Mouse (Mus musculus) frontal cortex, postnatal 10 days (tissue): ENCODE measurements around the gene Psme1.
A peak's percentile ranks its signal among the peaks of the same experiment; 100 is the strongest.

ENCODE experiments used
- DNase-seq, 2 experiments: peaks; one replicate each; pipeline ENCODE4 v3.0.0; 2022; ENCODE audit warnings: low spot score in 2 of 2, mixed read lengths in 1 of 2

The Psme1 gene

DNA sequence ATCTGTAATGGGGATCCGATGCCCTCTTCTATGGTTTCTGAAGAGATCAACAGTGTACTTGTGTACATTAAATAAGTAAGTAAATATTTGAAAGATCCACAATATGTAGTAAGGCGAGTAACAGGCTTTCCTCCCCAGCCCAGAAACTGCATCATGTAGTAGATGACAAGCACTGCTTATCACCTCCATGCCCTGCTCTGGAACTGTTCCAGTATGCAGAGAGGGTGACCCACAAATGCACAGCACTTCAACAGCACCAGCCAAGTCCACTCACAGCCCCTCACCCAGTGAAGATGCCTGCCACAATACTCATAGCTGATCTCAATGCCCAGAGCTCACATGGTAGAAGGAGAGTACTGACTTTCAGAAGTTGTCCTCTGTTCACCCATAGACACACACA is 7.3 kb upstream of the Psme1 start:
- no peak for DNase-seq

DNA sequence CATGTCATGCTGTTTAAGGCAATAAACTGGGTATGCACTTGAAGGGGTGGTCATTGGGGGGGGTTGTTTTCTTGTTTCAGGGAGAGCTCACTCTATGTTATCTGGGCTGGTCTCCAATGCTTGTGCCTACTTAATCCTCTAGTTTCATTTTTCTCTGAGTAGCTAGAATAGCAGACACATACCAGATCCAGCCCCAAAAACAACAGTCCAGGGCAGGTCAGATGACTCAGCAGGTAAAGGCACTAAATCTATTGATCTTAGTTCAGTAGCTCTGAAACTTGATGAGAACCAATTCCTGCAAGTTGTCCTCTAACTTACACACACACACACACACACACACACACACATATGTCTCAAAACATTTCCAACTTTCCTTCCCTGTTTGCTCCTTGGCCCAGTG is 6.2 kb upstream of the Psme1 start:
- no peak for DNase-seq

DNA sequence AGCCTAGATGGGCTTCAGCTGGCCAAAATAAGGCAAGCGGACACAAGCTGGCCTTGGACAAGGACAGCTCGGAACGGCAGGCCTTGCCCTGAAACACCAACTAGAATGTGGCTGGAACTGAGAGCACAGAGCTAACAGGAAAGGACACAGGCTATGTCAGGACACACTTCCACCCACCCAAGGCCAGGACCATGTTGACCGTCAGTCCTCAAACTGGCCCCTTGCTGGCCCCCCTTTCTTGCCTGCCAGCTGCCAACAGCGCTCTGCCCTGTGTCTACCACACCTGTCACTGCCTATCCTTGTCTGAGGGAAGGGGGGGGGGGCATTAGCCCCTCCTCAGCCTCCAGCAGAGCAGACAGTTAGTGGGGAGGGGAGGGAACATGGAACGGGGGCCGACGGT is 2.6 kb upstream of the Psme1 start, which contains the start of gene Fitm1:
Gene Fitm1, plus strand, starts transcription at position 316 of the 400 bp plus-strand sequence.
- DNase-seq: no peak

DNA sequence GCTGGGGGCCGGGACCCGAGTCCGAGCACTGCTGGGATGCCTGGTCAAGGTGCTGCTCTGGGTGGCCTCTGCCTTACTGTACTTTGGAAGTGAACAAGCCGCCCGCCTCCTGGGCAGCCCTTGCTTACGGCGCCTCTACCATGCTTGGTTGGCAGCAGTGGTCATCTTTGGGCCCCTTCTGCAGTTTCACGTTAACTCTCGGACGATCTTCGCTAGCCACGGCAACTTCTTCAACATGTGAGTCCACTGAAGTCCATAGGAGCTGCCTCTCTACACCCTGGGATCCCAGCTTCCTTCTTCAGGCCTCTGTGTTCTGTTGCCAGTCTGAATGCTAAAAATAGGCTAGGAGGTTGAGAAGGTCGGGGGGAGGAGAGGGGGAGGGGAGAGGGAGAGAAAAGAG is 2.2 kb upstream of the Psme1 start:
- no peak for DNase-seq

DNA sequence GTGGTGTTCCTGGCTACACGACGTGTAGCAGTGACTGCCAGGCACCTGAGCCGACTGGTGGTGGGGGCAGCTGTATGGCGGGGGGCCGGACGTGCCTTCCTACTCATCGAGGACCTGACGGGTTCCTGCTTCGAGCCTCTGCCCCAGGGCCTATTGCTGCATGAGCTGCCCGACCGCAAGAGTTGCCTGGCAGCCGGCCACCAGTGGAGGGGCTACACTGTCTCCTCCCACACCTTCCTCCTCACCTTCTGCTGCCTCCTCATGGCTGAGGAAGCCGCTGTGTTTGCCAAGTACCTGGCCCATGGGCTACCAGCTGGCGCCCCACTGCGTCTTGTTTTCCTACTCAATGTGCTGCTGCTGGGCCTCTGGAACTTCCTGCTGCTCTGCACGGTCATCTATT is 1.5 kb upstream of the Psme1 start:
- no peak for DNase-seq

DNA sequence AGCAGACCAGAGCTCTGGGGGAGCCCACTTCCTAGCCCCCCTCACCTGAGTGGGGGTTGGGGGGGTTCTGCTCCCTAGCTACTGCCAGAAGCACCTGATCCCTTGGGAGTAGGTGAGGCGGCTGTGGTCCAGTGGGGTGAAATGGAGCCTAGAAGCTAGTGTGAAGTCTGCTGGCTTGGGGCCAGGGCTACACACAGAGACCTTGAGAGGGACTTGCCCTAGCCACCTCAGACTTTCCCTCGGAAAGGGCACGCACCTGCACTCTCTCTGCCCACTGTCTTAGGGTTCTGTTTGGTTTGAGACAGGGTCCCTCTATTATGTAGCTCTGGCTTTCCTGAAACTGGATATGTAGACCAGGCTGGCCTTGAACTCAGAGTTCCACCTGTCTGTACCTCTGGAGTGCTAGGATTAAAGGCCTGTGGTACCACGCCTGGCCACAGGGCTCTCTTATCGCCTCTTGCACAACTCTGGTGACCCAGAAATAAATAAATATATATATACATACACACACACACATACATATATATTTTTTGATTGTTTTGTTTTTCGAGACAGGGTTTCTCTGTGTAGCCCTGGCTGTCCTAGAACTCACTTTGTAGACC is 846 bp downstream of the Psme1 start:
- DNase-seq: peak; percentile 38 to 52

DNA sequence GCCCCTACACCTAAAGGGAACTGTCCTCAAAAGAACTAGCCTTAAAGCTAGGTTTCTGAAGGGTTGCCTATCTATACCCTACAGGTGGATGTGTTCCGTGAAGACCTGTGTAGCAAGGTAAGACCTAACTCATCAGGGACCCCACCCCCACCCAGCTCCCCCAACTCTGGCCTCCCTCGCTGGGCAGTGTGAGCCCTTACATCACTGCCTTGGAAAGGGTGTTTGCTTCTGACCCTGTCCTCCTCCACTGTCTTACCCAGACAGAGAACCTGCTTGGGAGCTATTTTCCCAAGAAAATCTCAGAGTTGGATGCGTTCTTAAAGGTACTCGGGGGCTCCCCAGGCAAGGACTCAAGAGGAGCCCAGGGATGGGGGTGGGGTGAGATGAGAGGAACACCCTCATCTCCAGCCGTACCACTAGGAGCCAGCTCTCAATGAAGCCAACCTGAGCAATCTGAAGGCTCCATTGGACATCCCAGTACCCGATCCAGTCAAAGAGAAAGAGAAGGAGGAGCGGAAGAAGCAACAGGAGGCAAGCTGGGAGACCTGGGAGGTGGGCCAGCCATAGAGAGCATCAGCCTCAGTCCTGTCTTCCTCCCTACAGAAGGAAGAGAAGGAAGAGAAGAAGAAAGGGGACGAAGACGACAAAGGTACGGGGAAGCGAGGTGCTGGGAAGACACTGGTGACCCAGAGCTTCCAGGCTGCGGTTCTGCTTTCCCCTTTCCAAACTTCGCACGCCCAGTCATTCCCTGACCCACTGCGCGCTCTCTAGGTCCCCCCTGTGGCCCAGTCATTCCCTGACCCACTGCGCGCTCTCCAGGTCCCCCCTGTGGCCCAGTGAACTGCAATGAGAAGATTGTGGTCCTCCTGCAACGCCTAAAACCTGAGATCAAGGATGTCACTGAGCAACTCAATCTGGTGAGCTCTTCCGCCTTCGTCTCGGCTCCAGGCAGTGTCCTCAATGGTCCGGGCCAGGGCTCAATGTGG is 1.9 kb downstream of the Psme1 start:
- DNase-seq: no peak

DNA sequence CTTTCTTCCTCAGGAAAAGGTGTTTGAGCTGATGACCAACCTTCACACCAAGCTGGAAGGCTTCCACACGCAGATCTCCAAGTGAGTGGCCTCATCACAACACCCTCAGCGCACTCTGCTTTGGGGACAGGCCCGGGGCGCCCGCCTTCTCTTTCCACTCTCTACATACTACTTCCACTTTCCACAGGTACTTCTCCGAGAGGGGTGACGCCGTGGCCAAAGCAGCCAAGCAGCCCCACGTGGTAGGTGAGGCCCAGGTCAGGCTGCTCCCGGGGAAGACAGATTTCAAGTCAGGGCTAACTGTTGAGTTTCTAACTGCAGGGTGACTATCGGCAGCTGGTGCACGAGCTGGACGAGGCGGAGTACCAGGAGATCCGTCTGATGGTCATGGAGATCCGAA is 2.8 kb downstream of the Psme1 start:
- no peak for DNase-seq

DNA sequence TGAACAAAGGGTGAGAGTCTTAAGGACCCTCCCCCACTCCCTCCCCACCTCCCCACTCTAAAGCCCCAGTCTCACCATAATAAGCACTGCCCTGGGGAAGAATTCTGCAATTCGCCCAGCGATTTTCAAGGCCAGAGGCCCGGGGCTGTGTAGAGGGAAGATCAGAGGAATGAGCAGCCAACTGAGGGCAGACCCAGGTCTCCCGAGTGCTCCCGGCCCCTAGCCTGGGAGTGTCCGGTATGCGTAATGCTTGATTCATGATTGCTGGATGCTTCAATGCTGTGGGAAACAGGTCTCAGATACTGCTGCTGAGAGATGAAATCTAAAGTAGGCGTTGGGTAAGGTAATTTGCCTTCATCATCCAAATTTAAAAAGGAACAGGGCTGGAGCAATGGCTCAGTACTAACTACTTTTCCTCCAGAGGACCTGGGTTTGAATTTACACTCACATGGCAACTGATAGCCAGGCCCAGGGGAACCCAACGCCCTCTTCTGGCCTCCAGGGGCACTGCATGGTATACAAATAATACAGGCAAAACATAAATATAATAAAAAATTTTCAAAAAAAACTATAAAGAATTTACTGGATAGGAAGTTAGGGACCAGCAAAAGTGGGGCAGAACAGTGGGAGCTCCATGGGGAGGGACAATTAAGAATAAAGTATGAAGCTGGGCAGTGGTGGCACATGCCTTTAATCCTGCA is 4.2 kb downstream of the Psme1 start:
- no peak for DNase-seq

DNA sequence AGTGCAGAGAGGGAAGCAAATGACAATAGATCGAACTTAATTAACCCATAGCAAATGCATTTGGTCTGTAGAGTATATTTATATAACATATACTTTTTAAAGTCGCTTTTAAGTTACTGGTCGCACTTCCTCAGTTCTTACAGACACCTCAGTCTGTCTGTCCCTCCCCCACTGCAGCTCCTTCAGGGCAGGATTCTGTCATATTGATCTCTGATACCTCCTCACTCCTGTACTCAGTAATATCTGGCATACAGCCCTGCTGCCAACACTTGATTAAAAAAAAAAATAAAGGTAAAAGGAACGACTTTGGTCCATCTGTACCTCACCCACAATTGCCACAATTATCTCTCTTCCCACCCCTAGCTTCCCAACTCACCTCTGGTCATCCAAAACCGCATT is 6.4 kb downstream of the Psme1 start:
- no peak for DNase-seq

DNA sequence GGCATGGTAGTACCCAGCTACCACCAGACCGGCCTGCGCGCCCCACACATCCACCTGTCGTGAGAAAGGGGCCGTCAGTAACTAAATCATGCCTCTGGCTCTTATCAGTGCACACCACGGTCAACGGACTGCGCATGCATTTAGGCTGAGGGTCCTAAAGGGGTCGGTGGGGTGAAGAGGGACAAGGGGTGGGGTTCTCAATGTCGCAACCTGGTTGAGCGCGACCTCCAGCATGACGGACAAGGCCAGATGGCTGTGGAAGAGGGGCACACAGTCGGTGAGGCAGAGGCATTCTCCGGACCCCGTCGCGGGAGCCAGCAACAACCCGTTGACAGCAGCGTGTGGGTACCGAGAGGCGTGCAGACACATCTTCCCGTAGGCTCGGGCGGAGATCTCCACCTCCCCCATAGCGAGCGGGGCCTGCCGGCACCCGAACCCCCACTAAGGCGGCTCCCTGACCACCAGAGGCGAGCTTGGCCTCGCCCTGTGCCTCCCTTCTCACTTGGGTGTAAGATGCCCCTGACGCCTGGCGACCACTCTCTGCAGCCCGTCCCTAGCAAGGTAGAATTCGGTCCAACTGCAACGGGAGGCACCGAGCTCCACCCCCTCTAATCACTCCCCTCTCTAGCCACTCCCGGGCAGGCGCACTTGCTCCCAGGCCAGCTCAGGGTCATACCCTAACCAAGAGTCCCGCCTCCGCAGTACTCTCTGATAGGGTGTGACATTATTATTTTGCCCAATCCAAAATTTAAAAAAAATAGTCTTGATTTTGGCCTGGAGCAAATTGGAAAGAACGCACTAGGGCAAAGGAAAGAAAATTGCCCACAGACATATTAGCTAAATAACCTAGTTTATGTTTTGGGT is 7.0 kb downstream of the Psme1 start, which contains the start of gene Emc9:
Gene Emc9, minus strand, starts transcription at position 601 of the 864 bp plus-strand sequence.
- peak in 1 of 2 experiments; percentile 51 for DNase-seq

DNA sequence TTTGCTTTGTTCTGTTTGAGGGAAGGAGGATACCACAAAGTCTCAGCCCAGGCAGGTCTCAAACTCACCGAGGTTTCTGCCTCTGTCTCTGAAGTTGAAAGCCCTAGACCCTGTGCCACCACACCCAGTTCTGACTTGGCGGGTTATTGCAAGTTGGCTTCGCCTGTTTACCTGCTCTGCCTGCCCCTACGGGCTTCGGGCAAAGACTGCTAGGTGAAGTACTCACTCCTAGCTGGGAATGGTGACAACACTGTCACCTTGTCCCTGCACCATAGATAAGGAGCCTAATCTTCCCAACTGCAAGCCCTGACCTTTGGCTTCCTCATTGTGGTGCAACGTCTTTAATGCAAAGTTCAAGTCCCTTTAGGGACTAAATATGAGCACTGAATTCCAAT is 7.6 kb downstream of the Psme1 start:
- DNase-seq: no peak

DNA sequence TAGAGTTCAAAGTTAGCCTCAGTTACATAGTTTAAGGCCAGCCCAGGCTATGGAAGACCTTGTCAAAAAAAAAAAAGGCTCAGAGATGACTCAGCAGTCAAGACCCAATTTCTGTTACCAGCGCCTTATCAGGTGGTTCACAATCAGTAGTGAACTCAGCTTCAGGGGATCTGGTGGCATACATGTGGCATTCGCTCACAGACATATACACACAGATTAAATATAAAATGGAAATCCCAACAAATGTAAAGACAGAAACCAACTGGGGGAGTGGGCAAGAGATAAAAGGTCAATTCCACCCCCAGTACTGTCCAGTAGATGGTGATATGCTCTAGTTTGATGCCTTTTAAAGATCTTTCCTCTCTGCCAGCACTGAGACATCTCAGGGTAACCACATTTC is 8.2 kb downstream of the Psme1 start:
- DNase-seq: no peak

DNA sequence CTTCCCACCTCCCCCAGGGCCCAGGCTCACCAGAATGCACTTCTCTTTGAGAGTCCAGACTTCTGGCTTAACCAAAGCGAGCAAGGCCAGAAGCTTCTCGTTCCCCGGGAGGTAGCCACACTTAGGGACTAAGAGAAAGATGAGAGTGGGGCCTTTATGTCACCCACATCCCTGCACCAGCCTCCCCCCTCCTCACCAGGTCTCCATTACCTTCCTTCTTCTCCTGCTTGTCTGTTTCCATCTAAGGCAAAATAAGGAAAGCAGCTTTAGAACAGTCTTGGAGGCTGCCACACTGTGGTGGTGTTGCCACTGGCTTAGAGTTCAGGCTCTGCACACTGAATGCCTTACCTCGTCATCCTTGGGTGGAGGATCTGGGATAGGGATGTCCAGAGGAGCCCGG is 11.3 kb downstream of the Psme1 start:
- DNase-seq: no peak

DNA sequence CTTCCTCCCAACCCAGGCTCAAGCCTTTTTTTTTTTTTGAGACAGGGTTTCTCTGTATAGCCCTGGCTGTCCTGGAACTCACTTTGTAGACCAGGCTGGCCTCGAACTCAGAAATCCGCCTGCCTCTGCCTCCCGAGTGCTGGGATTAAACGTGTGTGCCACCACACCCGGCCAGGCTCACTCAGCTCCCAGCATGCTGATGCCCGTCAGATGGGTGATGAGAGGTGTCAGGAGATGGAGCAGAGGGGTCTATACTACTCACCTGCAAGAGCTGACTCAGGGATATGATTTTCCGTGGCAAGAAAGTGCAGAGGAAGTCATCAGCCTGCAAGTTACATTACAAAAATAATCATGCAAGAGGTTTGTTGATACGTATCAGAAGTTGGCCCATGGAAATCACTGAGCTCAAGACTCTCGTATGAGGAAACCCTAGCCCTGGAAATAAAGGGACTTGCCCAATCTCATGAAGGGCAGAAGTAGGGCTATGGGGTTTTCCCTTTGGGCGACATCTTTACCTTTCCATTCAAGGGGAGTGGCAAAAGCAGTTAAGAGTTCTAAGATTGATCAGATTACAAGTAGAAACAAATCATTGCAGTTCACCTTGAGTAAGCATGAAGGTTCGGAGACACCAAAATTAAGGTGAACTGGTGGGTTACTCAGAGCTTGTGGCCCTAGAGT is 12.0 kb downstream of the Psme1 start:
- no peak for DNase-seq

DNA sequence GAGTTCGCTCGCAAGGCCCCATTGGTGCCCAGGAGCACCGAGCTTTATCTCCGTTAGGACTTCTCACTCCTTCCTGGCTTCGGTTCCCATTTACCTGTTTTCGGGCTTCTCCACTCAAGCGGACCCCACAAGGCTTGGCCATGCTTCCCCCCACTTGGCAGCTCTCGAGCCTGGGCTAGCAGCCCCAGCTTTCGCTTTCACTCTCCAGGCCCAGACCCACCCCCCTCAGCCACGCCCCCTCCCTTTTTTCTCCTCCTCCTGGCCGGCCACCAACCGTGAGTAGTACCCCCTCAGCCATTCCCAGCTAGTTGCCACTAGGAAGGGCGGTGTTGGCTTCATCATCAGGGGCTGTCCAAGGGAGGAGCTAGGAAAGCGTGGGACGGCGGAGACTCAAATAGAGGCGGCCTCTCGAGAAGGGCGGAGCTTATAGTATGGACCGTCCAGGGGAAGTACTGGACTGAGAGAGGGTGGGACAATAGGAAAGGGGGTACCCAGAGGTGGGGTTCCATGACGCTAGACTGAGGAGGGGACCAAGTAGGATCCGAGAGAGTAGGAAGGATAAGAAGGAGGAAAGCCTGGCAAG is 12.9 kb downstream of the Psme1 start, which contains the start of gene Psme2:
Gene Psme2, minus strand, starts transcription at position 366 of the 583 bp plus-strand sequence.
- DNase-seq: peak; percentile 88 to 92

DNA sequence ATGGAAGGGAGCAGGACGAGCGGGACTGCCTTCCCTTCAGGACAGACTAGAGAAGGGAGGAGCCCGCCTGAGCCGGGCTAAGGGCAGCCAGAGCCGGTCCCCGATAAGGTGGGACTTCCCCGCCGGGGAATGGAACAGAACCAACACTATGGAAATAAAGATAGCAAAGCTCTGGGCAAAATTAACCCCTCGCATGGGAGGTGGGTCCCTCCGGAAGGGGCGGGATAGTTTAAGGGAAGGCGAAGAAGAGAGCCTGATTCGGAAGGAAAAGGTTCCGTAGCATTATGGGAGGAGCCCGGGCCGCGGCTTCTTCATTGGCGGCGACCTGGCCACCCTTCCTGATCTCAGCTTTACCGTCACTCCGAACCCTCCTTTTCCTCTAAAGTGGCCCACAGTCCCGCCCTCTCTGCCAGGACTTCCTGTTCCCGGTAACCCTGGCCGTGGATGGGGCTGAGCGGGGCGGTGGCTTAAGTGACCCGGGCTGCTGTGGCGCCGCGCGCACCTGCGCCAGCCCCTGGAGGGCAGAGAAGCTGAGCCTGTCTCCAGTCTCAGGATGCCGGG is 13.5 kb downstream of the Psme1 start, which contains the start of gene Rnf31:
Gene Rnf31, plus strand, starts transcription at position 378 of the 561 bp plus-strand sequence.
- DNase-seq: peak; percentile 90 to 91

DNA sequence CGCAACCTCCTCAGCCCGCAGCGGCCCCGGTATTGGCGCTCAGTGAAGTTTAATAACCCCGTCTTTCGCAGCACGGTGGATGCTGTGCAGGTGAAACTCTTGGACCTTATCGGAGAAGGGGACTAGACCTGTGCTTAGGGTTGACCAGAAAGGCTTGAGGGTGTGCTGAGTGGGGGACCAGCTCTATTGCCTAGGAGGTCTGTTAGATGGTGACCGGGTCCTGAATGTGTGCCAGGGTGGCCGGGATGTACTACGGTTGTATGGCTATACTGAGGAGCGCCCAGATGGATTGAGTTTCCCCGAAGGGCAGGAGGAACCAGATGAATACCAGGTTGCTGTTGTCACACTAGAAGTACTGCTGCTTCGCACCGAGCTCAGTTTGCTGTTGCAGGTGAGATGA is 14.3 kb downstream of the Psme1 start:
- no peak for DNase-seq

DNA sequence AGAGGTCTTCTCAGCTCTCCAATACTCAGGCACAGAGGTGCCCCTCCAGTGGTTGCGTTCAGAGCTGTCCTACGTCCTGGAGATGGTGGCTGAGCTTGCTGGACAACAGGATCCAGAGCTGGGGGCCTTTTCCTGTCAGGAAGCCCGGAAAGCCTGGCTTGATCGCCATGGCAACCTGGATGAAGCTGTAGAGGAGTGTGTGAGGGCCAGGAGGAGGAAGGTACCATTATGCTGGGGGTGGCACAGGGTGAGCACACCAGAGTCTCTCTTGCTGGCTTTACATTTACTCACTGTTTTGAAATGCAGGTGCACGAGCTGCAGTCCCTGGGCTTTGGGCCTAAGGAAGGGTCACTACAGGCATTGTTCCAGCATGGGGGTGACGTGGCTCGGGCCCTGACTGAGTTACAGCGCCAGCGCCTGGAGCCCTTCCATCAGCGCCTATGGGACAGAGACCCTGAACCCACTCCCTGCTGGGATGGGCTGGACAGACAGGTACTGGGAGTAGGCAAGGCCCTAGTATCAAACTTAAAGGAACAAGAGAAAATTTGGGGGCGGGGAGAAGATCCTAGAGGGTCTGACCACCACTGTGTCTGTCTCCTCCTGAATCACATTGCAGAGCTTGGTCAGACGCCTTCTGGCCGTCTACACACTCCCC is 18.2 kb downstream of the Psme1 start:
- no peak for DNase-seq
